Mouse (Mus musculus) spleen, adult 2 months (tissue): ENCODE measurements at regions not wholly inside any gene's neighbourhood (a gene's known extent, or its start where the extent isn't known, plus 50 kb on each side); places are given as distances from the start of the nearest gene placed in this dataset.

Experiments
- CTCF ChIP-seq: fragments of 200-500 bp; IDR thresholded peaks from 2 replicates; pipeline ENCODE4 v1.5.1; 2011; ENCODE audit warnings: mild to moderate bottlenecking, inconsistent platforms; ENCODE audit not compliant: insufficient read depth, insufficient read length, insufficient replicate concordance; ENCODE audit errors: extremely low read depth
- POLR2A ChIP-seq: fragments of 200-500 bp; IDR thresholded peaks from 2 replicates; pipeline ENCODE4 v1.6.1; 2011; ENCODE audit warnings: low read depth, low read length, inconsistent platforms

- TF ChIP-seq CTCF (no peak), POLR2A (no peak)
These were observed 387.1 kb upstream of the Sash1 start for GRCm38 (mm10) chr10:9272940-9273339.
